Mouse (Mus musculus) G1E-ER4 (cell line): ENCODE measurements around the gene Btg1-ps1. TPM values are rescaled to one million over a fixed set of nuclear protein-coding genes. Genes with fewer than 3 reads are reported as not detected.
"Not testable (repeated sequence)": the region's sequence is repeated elsewhere in the genome, so short reads cannot be mapped to it uniquely, and the experiment has no call there.

Source experiments
- GATA1 ChIP-seq: IDR thresholded peaks from one replicate; pipeline ENCODE4 v1.8.0; 2012; ENCODE audit warnings: low read length, inconsistent platforms
- polyA plus RNA-seq: library from polyadenylated mRNA; stranded (reverse); fragments of >175 nt; gene quantifications from 2 replicates; pipeline ENCODE4 v1.2.3, GENCODE M21; 2012

The Btg1-ps1 gene
- polyA plus RNA-seq = not detected in 2 replicates

GRCm38 (mm10) chrX:38018597-38018996 is at the start of gene Btg1-ps1:
Btg1-ps1 (minus strand) TSS chrX:38018815.
- TF ChIP-seq GATA1 = not testable (repeated sequence)

GRCm38 (mm10) chrX:38066175-38066574 is 47.6 kb upstream of the Btg1-ps1 start, which contains the start of gene Rhox10:
Rhox10 (plus strand) TSS chrX:38066475.
- TF ChIP-seq GATA1 = no peak

GRCm38 (mm10) chrX:38061544-38061943 is 42.9 kb upstream of the Btg1-ps1 start:
- TF ChIP-seq GATA1 = no peak

- not testable (repeated sequence) for TF ChIP-seq GATA1
These were observed 24.4 kb upstream of the Btg1-ps1 start, which contains the start of gene Btg1-ps2 for GRCm38 (mm10) chrX:38043014-38043413. Btg1-ps2 (minus strand) TSS chrX:38043114.

- no peak for TF ChIP-seq GATA1
These were observed 21.1 kb upstream of the Btg1-ps1 start for GRCm38 (mm10) chrX:38039666-38040065.

- no peak for TF ChIP-seq GATA1
These were observed 15.2 kb upstream of the Btg1-ps1 start for GRCm38 (mm10) chrX:38033841-38034240.

- TF ChIP-seq GATA1 = no peak
These were observed 9.9 kb downstream of the Btg1-ps1 start for GRCm38 (mm10) chrX:38008756-38009155.

Other genes with a start within 250 kb of the Btg1-ps1 start
- gene Rhox5, start 214.0 kb downstream of the Btg1-ps1 start, polyA plus RNA-seq = 1.1 and 1.5 TPM in 2 replicates
- gene Rhox6, start 191.9 kb downstream of the Btg1-ps1 start, polyA plus RNA-seq = not detected in 2 replicates
- gene Rhox7a, start 187.1 kb downstream of the Btg1-ps1 start, polyA plus RNA-seq = not detected in 2 replicates
- not detected in 2 replicates for gene Rhox8, start 139.9 kb downstream of the Btg1-ps1 start, polyA plus RNA-seq
- not detected in 2 replicates for gene Rhox7b, start 121.6 kb downstream of the Btg1-ps1 start, polyA plus RNA-seq
- not detected in 2 replicates for gene Rhox9, start 117.0 kb downstream of the Btg1-ps1 start, polyA plus RNA-seq
- not detected in 2 replicates for gene Btg1-ps2, start 24.3 kb upstream of the Btg1-ps1 start, polyA plus RNA-seq
- not detected in 2 replicates for gene Rhox10, start 47.7 kb upstream of the Btg1-ps1 start, polyA plus RNA-seq
- not detected in 2 replicates for gene Rhox11, start 66.3 kb upstream of the Btg1-ps1 start, polyA plus RNA-seq
- not detected in 2 replicates for gene Rhox12, start 92.1 kb upstream of the Btg1-ps1 start, polyA plus RNA-seq
- gene Rhox13, start 102.4 kb upstream of the Btg1-ps1 start, polyA plus RNA-seq = not detected in 2 replicates
- 1.7 and 2.4 TPM in 2 replicates for gene Zbtb33, start 171.0 kb upstream of the Btg1-ps1 start, polyA plus RNA-seq
- gene Tmem255a, start 233.6 kb upstream of the Btg1-ps1 start, polyA plus RNA-seq = not detected in 2 replicates